Mouse (Mus musculus) stomach, postnatal 0 days (tissue): ENCODE data around the gene Ankrd45. TPM values are rescaled to one million over a fixed set of nuclear protein-coding genes. Genes with fewer than 3 reads are reported as not detected.

ENCODE experiments used
- ATAC-seq: fragments of 200-750 bp; cut with Nextera tagmentation; 2 replicates; pipeline ENCODE4 v1.8.0; 2017; ENCODE audit not compliant: low FRiP score, low TSS enrichment
- DNase-seq: peaks from one replicate; pipeline ENCODE4 v3.0.0-alpha.2; 2016; ENCODE audit warnings: low spot score
- H3K27ac ChIP-seq: fragments of 300-500 bp; sonication (generic); replicated peaks from 2 replicates; pipeline ENCODE4 v1.5.1; 2014; ENCODE audit warnings: mild to moderate bottlenecking, control low read depth
- H3K27me3 ChIP-seq: fragments of 300-500 bp; sonication (generic); 2 replicates; pipeline ENCODE4 v1.6.1; 2014; ENCODE audit warnings: low read length; ENCODE audit not compliant: control insufficient read depth, insufficient read depth
- H3K36me3 ChIP-seq: fragments of 300-500 bp; sonication (generic); 2 replicates; pipeline ENCODE4 v1.6.1; 2014; ENCODE audit warnings: low read length, mixed read lengths; ENCODE audit not compliant: control insufficient read depth, insufficient read depth
- H3K4me1 ChIP-seq: fragments of 300-500 bp; sonication (generic); replicated peaks from 2 replicates; pipeline ENCODE4 v1.6.1; 2014; ENCODE audit warnings: antibody characterized with exemption; ENCODE audit not compliant: control insufficient read depth, insufficient read depth
- H3K4me2 ChIP-seq: fragments of 300-500 bp; sonication (generic); replicated peaks from 2 replicates; pipeline ENCODE4 v1.6.1; 2014; ENCODE audit warnings: low read depth, mild to moderate bottlenecking, control low read depth, moderate library complexity
- H3K4me3 ChIP-seq: fragments of 300-500 bp; sonication (generic); 2 replicates; pipeline ENCODE4 v1.5.1; 2014; ENCODE audit warnings: low read depth, low read length, control low read depth
- H3K9ac ChIP-seq: fragments of 300-500 bp; sonication (generic); 2 replicates; pipeline ENCODE4 v1.6.1; 2014; ENCODE audit warnings: mild to moderate bottlenecking, low read length, control low read depth, mixed read lengths
- H3K9me3 ChIP-seq: fragments of 300-500 bp; sonication (generic); 2 replicates; pipeline ENCODE4 v1.6.1; 2016; ENCODE audit warnings: low read length; ENCODE audit not compliant: control insufficient read depth
- CTCF ChIP-seq: IDR thresholded peaks from 2 replicates; pipeline ENCODE4 v1.5.1; 2016; ENCODE audit warnings: antibody characterized with exemption, low read depth, mild to moderate bottlenecking, moderate library complexity
- EP300 ChIP-seq: optimal IDR thresholded peaks from 2 replicates; pipeline ENCODE3; 2016; ENCODE audit warnings: antibody characterized with exemption
- WGBS: fragments of 180-500 bp; shearing (Covaris S2); extraction: QIAGEN DNeasy Blood & Tissue Kit; methylation state at CpG from one replicate; pipeline ENCODE4 v1.1.7; 2014; 5-methylcytosine and 5-hydroxymethylcytosine counted together
- polyA plus RNA-seq: library from polyadenylated mRNA; unstranded; fragments of >200 nt; fragmentation: Nextera tagmentation; extraction: Ambion mirVana; gene quantifications from 2 replicates; pipeline ENCODE4 v1.2.1, GENCODE M21; 2015

The Ankrd45 gene
- polyA plus RNA-seq: 0.21 and 0.24 TPM in 2 replicates

- Histone ChIP-seq H3K4me1 (no peaks in the 10 kb centered on the region), H3K9me3 (no peaks in the 10 kb centered on the region), H3K4me2 (peak within 1 kb of the TSS; percentile 56), H3K9ac (peak within 1 kb of the TSS; percentile 51), H3K36me3 (no peaks in the 10 kb centered on the region), H3K4me3 (peak within 1 kb of the TSS; percentile 29), H3K27me3 (no peaks in the 10 kb centered on the region), H3K27ac (no peak within 1 kb of the TSS)
- DNase-seq: peak; percentile 63
- WGBS: 6% methylated on average over 33 of the region's 33 CpGs
- TF ChIP-seq CTCF (no peak), EP300 (no peak)
- peak; percentile 72; the same call in 1 of the 2 replicates for ATAC-seq
Observed at GRCm38 (mm10) chr1:161142531-161143159, at the start of gene Ankrd45. Gene Ankrd45 (plus strand): TSS chr1:161142691.

- 94% methylated on average over 4 of the region's 4 CpGs for WGBS
- TF ChIP-seq EP300 (no peak), CTCF (no peak)
- Histone ChIP-seq H3K36me3 (peaks cover 18% of the 10 kb centered on the region), H3K27me3 (no peaks in the 10 kb centered on the region), H3K4me1 (no peaks in the 10 kb centered on the region), H3K9ac (no peak overlapping the region), H3K4me2 (no peak overlapping the region), H3K27ac (no peak overlapping the region), H3K4me3 (no peak overlapping the region), H3K9me3 (no peaks in the 10 kb centered on the region)
- no peak for ATAC-seq
- DNase-seq: no peak
Observed at GRCm38 (mm10) chr1:161099721-161100405, 42.6 kb upstream of the Ankrd45 start.

- Histone ChIP-seq H3K4me3 (no peak overlapping the region), H3K9me3 (no peaks in the 10 kb centered on the region), H3K36me3 (peaks cover 15% of the 10 kb centered on the region; the same call in 1 of the 2 replicates), H3K9ac (no peak overlapping the region), H3K4me1 (no peaks in the 10 kb centered on the region), H3K4me2 (no peak overlapping the region), H3K27me3 (no peaks in the 10 kb centered on the region), H3K27ac (no peak overlapping the region)
- ATAC-seq (no peak), DNase-seq (no peak)
- WGBS: 82% methylated on average over 1 of the region's 1 CpGs
- no peak for TF ChIP-seq CTCF
- no peak for TF ChIP-seq EP300
Observed at GRCm38 (mm10) chr1:161103842-161104241, 38.6 kb upstream of the Ankrd45 start.

- no peaks in the 10 kb centered on the region for H3K4me1 ChIP-seq
- H3K9ac ChIP-seq: no peak overlapping the region
- no peak for ATAC-seq
- H3K4me3 ChIP-seq: no peak overlapping the region
- no peaks in the 10 kb centered on the region for H3K9me3 ChIP-seq
- no peak overlapping the region for H3K4me2 ChIP-seq
- 0 out of 2 replicates have a peak, but pooled peaks cover 3% of the 10 kb centered on the region for H3K36me3 ChIP-seq
- no peaks in the 10 kb centered on the region for H3K27me3 ChIP-seq
- DNase-seq: no peak
- H3K27ac ChIP-seq: no peak overlapping the region
- WGBS: 84% methylated on average over 8 of the region's 8 CpGs
- TF ChIP-seq EP300: no peak
- TF ChIP-seq CTCF: no peak
Observed at GRCm38 (mm10) chr1:161109216-161109615, 33.3 kb upstream of the Ankrd45 start.

GRCm38 (mm10) chr1:161114591-161114990, 27.9 kb upstream of the Ankrd45 start:
- DNase-seq: no peak

More at GRCm38 (mm10) chr1:161114591-161114990, 27.9 kb upstream of the Ankrd45 start:
- no peak for ATAC-seq
- Histone ChIP-seq H3K36me3 (no peaks in the 10 kb centered on the region), H3K4me1 (no peaks in the 10 kb centered on the region), H3K9ac (no peak overlapping the region), H3K9me3 (no peaks in the 10 kb centered on the region), H3K27me3 (no peaks in the 10 kb centered on the region), H3K27ac (no peak overlapping the region), H3K4me2 (no peak overlapping the region), H3K4me3 (no peak overlapping the region)
- TF ChIP-seq CTCF (no peak), EP300 (no peak)
